ENCODE assay signal across 12 mouse cellular contexts in genomic region chr10:83149342-83150178, GRCm38 (mm10).
A peak's percentile ranks its signal among the peaks of the same experiment; 100 is the strongest.
DNase-seq lines count a peak whose midpoint lies in the region; ATAC-seq lines count a peak whose summit lies in the region.
"Had no signal": no experiment of that assay in that cellular context is flagged by ENCODE, and none has a peak within 500 bp of the region (broad histone marks: within the 10 kb centered on the region; RNA-seq: fewer than 3 reads in every experiment).

No protein-coding gene starts in this region.

- no peak overlapping the region for H3K27ac ChIP-seq in hindbrain, embryonic 13.5 days
- no peak overlapping the region for H3K27ac ChIP-seq in hindbrain, embryonic 12.5 days
- H3K27ac ChIP-seq: liver, embryonic 15.5 days had no signal

- no peak overlapping the region for H3K4me3 ChIP-seq in hindbrain, embryonic 13.5 days
- no peak overlapping the region for H3K4me3 ChIP-seq in hindbrain, embryonic 12.5 days
- H3K4me3 ChIP-seq: liver, embryonic 15.5 days had no signal

- H3K9ac ChIP-seq in hindbrain, embryonic 13.5 days: no peak overlapping the region
- no peak overlapping the region for H3K9ac ChIP-seq in hindbrain, embryonic 12.5 days
- H3K9ac ChIP-seq: liver, embryonic 15.5 days had no signal

- WGBS in hindbrain, embryonic 13.5 days: 61% methylated on average over 12 of the region's 12 CpGs
- 72% methylated on average over 12 of the region's 12 CpGs for WGBS in hindbrain, embryonic 12.5 days

- peak; percentile 29; the same call in 1 of the 2 replicates for ATAC-seq in hindbrain, embryonic 13.5 days (ENCODE audit: low FRiP score)
- no peak; the same call in 1 of the 2 replicates for ATAC-seq in hindbrain, embryonic 12.5 days (ENCODE audit: low FRiP score)
- no peak for ATAC-seq in erythroid progenitor cell, adult 5-6 weeks (replicated peaks; ENCODE audit: low FRiP score, poor library complexity, severe bottlenecking)

- no peaks in the 10 kb centered on the region for H3K27me3 ChIP-seq in hindbrain, embryonic 13.5 days
- H3K27me3 ChIP-seq in hindbrain, embryonic 12.5 days: no peaks in the 10 kb centered on the region
- H3K27me3 ChIP-seq: liver, embryonic 15.5 days had no signal

- peak; percentile 43 to 71 for DNase-seq in right cerebral cortex, postnatal 10 days (ENCODE audit: low spot score in 2 of 2)
- no peak for DNase-seq in right cerebral cortex, postnatal 14 days
- DNase-seq in layer of hippocampus, adult 9-11 months: peak; percentile 59
- no peak for DNase-seq in cerebellum, adult 11 months
- DNase-seq in natural killer cell, adult 2 months (ENCODE audit: low spot score in 2 of 2): no peak
- DNase-seq: adrenal gland, postnatal 25 days; gastrocnemius, postnatal 10 days; kidney, adult 11 months had no signal

- no peak overlapping the region for H3K4me2 ChIP-seq in hindbrain, embryonic 13.5 days
- no peak overlapping the region for H3K4me2 ChIP-seq in hindbrain, embryonic 12.5 days (replicated peaks)
- H3K4me2 ChIP-seq: liver, embryonic 15.5 days had no signal

- H3K4me1 ChIP-seq in hindbrain, embryonic 13.5 days (replicated peaks): peaks cover 41% of the 10 kb centered on the region
- H3K4me1 ChIP-seq in hindbrain, embryonic 12.5 days: peaks cover 31% of the 10 kb centered on the region

- no peaks in the 10 kb centered on the region for H3K9me3 ChIP-seq in hindbrain, embryonic 13.5 days
- H3K9me3 ChIP-seq in hindbrain, embryonic 12.5 days (replicated peaks): no peaks in the 10 kb centered on the region
- H3K9me3 ChIP-seq: liver, embryonic 15.5 days had no signal

- no peaks in the 10 kb centered on the region for H3K36me3 ChIP-seq in hindbrain, embryonic 13.5 days
- H3K36me3 ChIP-seq in hindbrain, embryonic 12.5 days: no peaks in the 10 kb centered on the region
- H3K36me3 ChIP-seq: liver, embryonic 15.5 days had no signal

Comparison
In these comparisons a context has a peak if more than half of its experiments do, and no peak if none do; other contexts are left out.
1. DNase-seq: peak in right cerebral cortex, postnatal 10 days (2 of 2) and layer of hippocampus, adult 9-11 months (single experiment); none in right cerebral cortex, postnatal 14 days (single experiment), cerebellum, adult 11 months (single experiment) and natural killer cell, adult 2 months (0 of 2).